In genomic region chr4:128794198-128794597, GRCm38 (mm10) we compare ENCODE assay signal across 17 mouse cellular contexts. TPM values are rescaled to one million over a fixed set of nuclear protein-coding genes. Genes with fewer than 3 reads are reported as not detected.
DNase-seq lines count a peak whose midpoint lies in the region; ATAC-seq and TF ChIP-seq lines count a peak whose summit lies in the region.
"Had no signal": no experiment of that assay in that cellular context is flagged by ENCODE, and none has a peak within 500 bp of the region (broad histone marks: within the 10 kb centered on the region; RNA-seq: fewer than 3 reads in every experiment).

No protein-coding gene starts in this region.

- peaks cover 59% of the 10 kb centered on the region for H3K36me3 ChIP-seq in forebrain, embryonic 10.5 days (replicated peaks)
- no peaks in the 10 kb centered on the region for H3K36me3 ChIP-seq in forebrain, embryonic 11.5 days (ENCODE audit: control insufficient read depth, insufficient read depth, low read length)
- H3K36me3 ChIP-seq in kidney, adult 2 months (ENCODE audit: control insufficient read depth, insufficient read depth, low read length) = no peaks in the 10 kb centered on the region
- H3K36me3 ChIP-seq in kidney, embryonic 16.5 days (ENCODE audit: insufficient read depth, low read length) = peaks cover 9% of the 10 kb centered on the region

- no peak for ATAC-seq in forebrain, embryonic 11.5 days (replicated peaks; ENCODE audit: low FRiP score)
- ATAC-seq in kidney, embryonic 16.5 days (ENCODE audit: low FRiP score, low TSS enrichment) = no peak
- ATAC-seq in erythroblast, adult 5-6 weeks (replicated peaks; ENCODE audit: low FRiP score, poor library complexity, severe bottlenecking) = no peak
- ATAC-seq: forebrain, postnatal 0 days; midbrain, embryonic 16.5 days had no signal

- TF ChIP-seq CTCF in kidney, adult 2 months (conservative IDR thresholded peaks at IDR 0.05; ENCODE audit: insufficient read depth, insufficient read length, low read depth, low read length) = no peak

- no peak overlapping the region for H3K9ac ChIP-seq in forebrain, embryonic 11.5 days (ENCODE audit: low read length)
- H3K9ac ChIP-seq in kidney, embryonic 16.5 days (replicated peaks; ENCODE audit: low read length) = no peak overlapping the region
- H3K9ac ChIP-seq: forebrain, postnatal 0 days; hindbrain, embryonic 15.5 days; lung, embryonic 14.5 days had no signal

- peak; percentile 70 for DNase-seq in adrenal gland, postnatal 10 days
- no peak for DNase-seq in adrenal gland, adult 8-10 months
- no peak for DNase-seq in forebrain, embryonic 10.5 days (ENCODE audit: extremely low spot score, low spot score)
- DNase-seq in forebrain, embryonic 11.5 days (ENCODE audit: low spot score) = no peak
- DNase-seq in kidney, adult 2 months = peak; percentile 94
- peak; percentile 91 to 93 for DNase-seq in kidney, postnatal 25 days
- DNase-seq: forebrain, postnatal 0 days; gastrocnemius, postnatal 14 days; lung, embryonic 14.5 days; right cerebral cortex, postnatal 25 days had no signal

- H3K4me1 ChIP-seq in forebrain, embryonic 10.5 days = peaks cover 93% of the 10 kb centered on the region
- peaks cover 19% of the 10 kb centered on the region for H3K4me1 ChIP-seq in forebrain, embryonic 11.5 days (replicated peaks; ENCODE audit: control insufficient read depth, insufficient read depth, low read length)
- H3K4me1 ChIP-seq in kidney, adult 2 months (ENCODE audit: control insufficient read depth, insufficient read depth, low read length) = peaks cover 25% of the 10 kb centered on the region
- H3K4me1 ChIP-seq in kidney, embryonic 16.5 days (ENCODE audit: insufficient read depth, low read length) = peaks cover 58% of the 10 kb centered on the region

- no peaks in the 10 kb centered on the region for H3K27me3 ChIP-seq in forebrain, embryonic 10.5 days (ENCODE audit: poor library complexity, severe bottlenecking)
- no peaks in the 10 kb centered on the region for H3K27me3 ChIP-seq in forebrain, embryonic 11.5 days (ENCODE audit: control insufficient read depth, insufficient read depth, low read length)
- no peaks in the 10 kb centered on the region for H3K27me3 ChIP-seq in kidney, adult 2 months (replicated peaks; ENCODE audit: control insufficient read depth, insufficient read depth, low read length)
- H3K27me3 ChIP-seq in kidney, embryonic 16.5 days (ENCODE audit: insufficient read depth, low read length) = no peaks in the 10 kb centered on the region
- H3K27me3 ChIP-seq: hindbrain, embryonic 15.5 days had no signal

- WGBS in forebrain, embryonic 10.5 days = 91% methylated on average over 8 of the region's 8 CpGs
- 93% methylated on average over 8 of the region's 8 CpGs for WGBS in forebrain, embryonic 11.5 days
- 43% methylated on average over 8 of the region's 8 CpGs for WGBS in kidney, adult 2 months
- WGBS in kidney, embryonic 16.5 days = 87% methylated on average over 8 of the region's 8 CpGs

- TF ChIP-seq POLR2A in kidney, adult 2 months (IDR thresholded peaks at IDR 0.05; ENCODE audit: low read depth, low read length) = no peak

- 0 out of 2 replicates have a peak overlapping the region, but pooled peaks have one; percentile 4 for H3K27ac ChIP-seq in forebrain, embryonic 10.5 days
- H3K27ac ChIP-seq in forebrain, embryonic 11.5 days (ENCODE audit: low read depth, low read length) = no peak overlapping the region
- no peak overlapping the region for H3K27ac ChIP-seq in kidney, adult 2 months (ENCODE audit: insufficient read depth, low read depth, low read length)
- H3K27ac ChIP-seq in kidney, embryonic 16.5 days (ENCODE audit: low read length) = no peak overlapping the region
- H3K27ac ChIP-seq: hindbrain, embryonic 15.5 days; kidney, postnatal 0 days; limb, embryonic 10.5 days had no signal

- no peak overlapping the region for H3K4me2 ChIP-seq in forebrain, embryonic 11.5 days (ENCODE audit: low read depth, low read length, severe bottlenecking)
- no peak overlapping the region for H3K4me2 ChIP-seq in kidney, embryonic 16.5 days (replicated peaks; ENCODE audit: low read depth, low read length)
- H3K4me2 ChIP-seq: hindbrain, embryonic 15.5 days; lung, embryonic 14.5 days had no signal

- H3K4me3 ChIP-seq in forebrain, embryonic 10.5 days = no peak overlapping the region
- H3K4me3 ChIP-seq in forebrain, embryonic 11.5 days (ENCODE audit: low read depth, low read length) = no peak overlapping the region
- no peak overlapping the region for H3K4me3 ChIP-seq in kidney, adult 2 months (ENCODE audit: insufficient read depth, low read depth, low read length)
- H3K4me3 ChIP-seq in kidney, embryonic 16.5 days (ENCODE audit: low read length) = no peak overlapping the region
- H3K4me3 ChIP-seq: hindbrain, embryonic 15.5 days; limb, embryonic 10.5 days had no signal

- no peaks in the 10 kb centered on the region for H3K9me3 ChIP-seq in forebrain, embryonic 10.5 days
- H3K9me3 ChIP-seq in forebrain, embryonic 11.5 days (ENCODE audit: control insufficient read depth, low read length) = no peaks in the 10 kb centered on the region
- no peaks in the 10 kb centered on the region for H3K9me3 ChIP-seq in kidney, embryonic 16.5 days (ENCODE audit: low read length)
- H3K9me3 ChIP-seq: hindbrain, embryonic 15.5 days; limb, embryonic 10.5 days had no signal

RNA-seq across cellular contexts. Expression of gene Zfp362, which starts 11.6 kb away (rescaled TPM):
- 10 to 100 TPM; 33.7 to 36.5 TPM for total RNA-seq in adrenal gland, postnatal 10 days (2021)
- 10 to 100 TPM; 22.1 to 36.6 (median 27.9) TPM for total RNA-seq in adrenal gland, adult 8-10 months (2022)
- 37.1 and 37.3 TPM in 2 replicates for polyA plus RNA-seq in forebrain, embryonic 10.5 days (2016; fragmentation: Nextera tagmentation; extraction: Ambion mirVana)
- polyA plus RNA-seq in forebrain, embryonic 11.5 days (2014; fragmentation: Nextera tagmentation; extraction: Ambion mirVana) = 53.0 and 55.2 TPM in 2 replicates
- 29.5 and 29.7 TPM in 2 replicates for polyA plus RNA-seq in kidney, adult 2 months (2012; rRNA removed)
- 46.1 and 47.5 TPM in 2 replicates for polyA plus RNA-seq in kidney, embryonic 16.5 days (2015; fragmentation: Nextera tagmentation; extraction: Ambion mirVana)
- 2.1 and 4.6 TPM in 2 replicates for total RNA-seq in erythroblast, adult 5-6 weeks (2015; ENCODE audit: low replicate concordance)
- 0.09 and 0.98 TPM in 2 replicates for total RNA-seq in erythroblast, adult 5-6 weeks (2017; ENCODE audit: low replicate concordance)

RNA-seq across cellular contexts. Expression of gene A3galt2, which starts 39.0 kb away (rescaled TPM):
- total RNA-seq in adrenal gland, postnatal 10 days (2021) = under 1 TPM; 0.12 TPM
- under 1 TPM; 0.14 to 0.34 (median 0.15) TPM for total RNA-seq in adrenal gland, adult 8-10 months (2022)
- polyA plus RNA-seq in forebrain, embryonic 10.5 days (2016; fragmentation: Nextera tagmentation; extraction: Ambion mirVana) = 0.07 and 0.17 TPM in 2 replicates
- polyA plus RNA-seq in forebrain, embryonic 11.5 days (2014; fragmentation: Nextera tagmentation; extraction: Ambion mirVana) = 0.56 TPM in 2 replicates
- 0.16 and 0.39 TPM in 2 replicates for polyA plus RNA-seq in kidney, adult 2 months (2012; rRNA removed)
- 0.24 and 0.35 TPM in 2 replicates for polyA plus RNA-seq in kidney, embryonic 16.5 days (2015; fragmentation: Nextera tagmentation; extraction: Ambion mirVana)
- not detected in 2 replicates for total RNA-seq in erythroblast, adult 5-6 weeks (2015; ENCODE audit: low replicate concordance)
- not detected in 2 replicates for total RNA-seq in erythroblast, adult 5-6 weeks (2017; ENCODE audit: low replicate concordance)
- total RNA-seq: megakaryocyte progenitor cell, adult 5-6 weeks had no signal

Comparison
In these comparisons a context has a peak if more than half of its experiments do, and no peak if none do; other contexts are left out.
1. DNase-seq: peak in adrenal gland, postnatal 10 days (single experiment), kidney, adult 2 months (single experiment) and kidney, postnatal 25 days (2 of 2); none in adrenal gland, adult 8-10 months (single experiment), forebrain, embryonic 10.5 days (single experiment) and forebrain, embryonic 11.5 days (single experiment).